Mouse (Mus musculus) bone marrow, adult 2 months (tissue): ENCODE measurements at regions not wholly inside any gene's neighbourhood (a gene's known extent, or its start where the extent isn't known, plus 50 kb on each side); places are given as distances from the start of the nearest gene placed in this dataset.

Source experiments
- CTCF ChIP-seq: fragments of 200-500 bp; IDR thresholded peaks from 2 replicates; pipeline ENCODE4 v1.5.1; 2011; ENCODE audit warnings: low read length, control low read depth; ENCODE audit not compliant: control insufficient read depth, insufficient read depth
- POLR2A ChIP-seq: fragments of 200-500 bp; IDR thresholded peaks from 2 replicates; pipeline ENCODE4 v1.6.1; 2011; ENCODE audit warnings: low read depth, mild to moderate bottlenecking, control low read depth, low read length, borderline replicate concordance; ENCODE audit not compliant: control insufficient read depth

GRCm38 (mm10) chr11:56193426-56193825 lies 152.6 kb upstream of the Nmur2 start:
- TF ChIP-seq POLR2A (no peak), CTCF (no peak)
